Mouse (Mus musculus): ENCODE data around the gene Cenpj.
A peak's percentile ranks its signal among the peaks of the same experiment; 100 is the strongest.

Gene Cenpj

GRCm38 (mm10) chr14:56575416-56575815 lies at the start of gene Cenpj, which contains the start of gene Parp4:
TSS of gene Cenpj (minus strand) at chr14:56575425.
TSS of gene Parp4 (plus strand) at chr14:56575619.
- DNase-seq (ENCODE audit: low read depth, low spot score): peak; percentile 37

GRCm38 (mm10) chr14:56620425-56620824 lies 45.2 kb upstream of the Cenpj start:
- DNase-seq (ENCODE audit: low read depth, low spot score): no peak

GRCm38 (mm10) chr14:56617470-56617869 lies 42.2 kb upstream of the Cenpj start:
- no peak for DNase-seq (ENCODE audit: low read depth, low spot score)

GRCm38 (mm10) chr14:56613212-56613611 lies 38.0 kb upstream of the Cenpj start:
- DNase-seq (ENCODE audit: low read depth, low spot score): no peak

- no peak for DNase-seq (ENCODE audit: low read depth, low spot score)
Observed at GRCm38 (mm10) chr14:56605136-56605535, 29.9 kb upstream of the Cenpj start.

- DNase-seq (ENCODE audit: low read depth, low spot score): no peak
Observed at GRCm38 (mm10) chr14:56604438-56604837, 29.2 kb upstream of the Cenpj start.

GRCm38 (mm10) chr14:56602069-56602468 lies 26.8 kb upstream of the Cenpj start:
- DNase-seq (ENCODE audit: low read depth, low spot score): no peak

- DNase-seq (ENCODE audit: low read depth, low spot score): peak; percentile 61
Observed at GRCm38 (mm10) chr14:56598759-56599158, 23.5 kb upstream of the Cenpj start.

GRCm38 (mm10) chr14:56594811-56595210 lies 19.6 kb upstream of the Cenpj start:
- no peak for DNase-seq (ENCODE audit: low read depth, low spot score)

GRCm38 (mm10) chr14:56592191-56592590 lies 17.0 kb upstream of the Cenpj start:
- no peak for DNase-seq (ENCODE audit: low read depth, low spot score)

- DNase-seq (ENCODE audit: low read depth, low spot score): no peak
Observed at GRCm38 (mm10) chr14:56582294-56582693, 7.1 kb upstream of the Cenpj start.

- no peak for DNase-seq (ENCODE audit: low read depth, low spot score)
Observed at GRCm38 (mm10) chr14:56581117-56581516, 5.9 kb upstream of the Cenpj start.

GRCm38 (mm10) chr14:56579011-56579410 lies 3.8 kb upstream of the Cenpj start:
- no peak for DNase-seq (ENCODE audit: low read depth, low spot score)

GRCm38 (mm10) chr14:56575969-56576901 lies 1.0 kb upstream of the Cenpj start:
- DNase-seq (ENCODE audit: low read depth, low spot score): no peak

- no peak for DNase-seq (ENCODE audit: low read depth, low spot score)
Observed at GRCm38 (mm10) chr14:56572546-56572945, 2.7 kb downstream of the Cenpj start.

GRCm38 (mm10) chr14:56571310-56572093 lies 3.7 kb downstream of the Cenpj start:
- peak; percentile 97 for DNase-seq (ENCODE audit: low read depth, low spot score)

- DNase-seq (ENCODE audit: low read depth, low spot score): no peak
Observed at GRCm38 (mm10) chr14:56569041-56569440, 6.2 kb downstream of the Cenpj start.

- no peak for DNase-seq (ENCODE audit: low read depth, low spot score)
Observed at GRCm38 (mm10) chr14:56567476-56567875, 7.7 kb downstream of the Cenpj start.

- no peak for DNase-seq (ENCODE audit: low read depth, low spot score)
Observed at GRCm38 (mm10) chr14:56559134-56559533, 16.1 kb downstream of the Cenpj start.

- no peak for DNase-seq (ENCODE audit: low read depth, low spot score)
Observed at GRCm38 (mm10) chr14:56554716-56555115, 20.5 kb downstream of the Cenpj start.

GRCm38 (mm10) chr14:56553331-56553730 lies 21.9 kb downstream of the Cenpj start:
- DNase-seq (ENCODE audit: low read depth, low spot score): no peak

GRCm38 (mm10) chr14:56552924-56553323 lies 22.3 kb downstream of the Cenpj start:
- DNase-seq (ENCODE audit: low read depth, low spot score): no peak

All from forelimb bud, embryonic 11.5 days (tissue).